Comparison of ENCODE assay signal across 8 mouse cellular contexts in genomic region chr4:135960717-135961116, GRCm38 (mm10). TPM values are rescaled to one million over a fixed set of nuclear protein-coding genes. Genes with fewer than 3 reads are reported as not detected.
DNase-seq lines count a peak whose midpoint lies in the region; ATAC-seq and TF ChIP-seq lines count a peak whose summit lies in the region.

No protein-coding gene starts in this region.

- H3K9me3 ChIP-seq in midbrain, embryonic 10.5 days (replicated peaks), result no peaks in the 10 kb centered on the region
- no peaks in the 10 kb centered on the region for H3K9me3 ChIP-seq in midbrain, embryonic 16.5 days (replicated peaks; ENCODE audit: control insufficient read depth, low read length, poor library complexity, severe bottlenecking)
- no peaks in the 10 kb centered on the region for H3K9me3 ChIP-seq in hindbrain, postnatal 0 days (ENCODE audit: low read length)
- H3K9me3 ChIP-seq in liver, embryonic 11.5 days (ENCODE audit: control insufficient read depth, low read length), result no peaks in the 10 kb centered on the region

- no peaks in the 10 kb centered on the region; the same call in 1 of the 2 replicates for H3K27me3 ChIP-seq in midbrain, embryonic 10.5 days (ENCODE audit: low read depth, poor library complexity, severe bottlenecking)
- H3K27me3 ChIP-seq in midbrain, embryonic 16.5 days (ENCODE audit: control insufficient read depth, insufficient read depth, low read depth, low read length), result no peaks in the 10 kb centered on the region
- no peaks in the 10 kb centered on the region for H3K27me3 ChIP-seq in hindbrain, postnatal 0 days (ENCODE audit: insufficient read depth, low read length)
- no peaks in the 10 kb centered on the region for H3K27me3 ChIP-seq in liver, embryonic 11.5 days (replicated peaks; ENCODE audit: control insufficient read depth, insufficient read depth, low read length)

- no peak for ATAC-seq in midbrain, embryonic 16.5 days
- ATAC-seq in hindbrain, postnatal 0 days, result no peak
- 0 out of 2 replicates have a peak, but pooled peaks have one; percentile 32 for ATAC-seq in liver, embryonic 11.5 days (replicated peaks; ENCODE audit: low FRiP score)

- no peak overlapping the region for H3K4me3 ChIP-seq in midbrain, embryonic 10.5 days
- H3K4me3 ChIP-seq in midbrain, embryonic 16.5 days (ENCODE audit: low read depth, low read length), result no peak overlapping the region
- H3K4me3 ChIP-seq in hindbrain, postnatal 0 days (ENCODE audit: low read length), result no peak overlapping the region
- no peak overlapping the region for H3K4me3 ChIP-seq in liver, embryonic 11.5 days (ENCODE audit: low read depth, low read length)

- no peak overlapping the region for H3K9ac ChIP-seq in midbrain, embryonic 16.5 days (ENCODE audit: low read depth, low read length)
- H3K9ac ChIP-seq in hindbrain, postnatal 0 days (replicated peaks; ENCODE audit: low read length), result no peak overlapping the region
- peak overlapping the region; percentile 34; the same call in 1 of the 2 replicates for H3K9ac ChIP-seq in liver, embryonic 11.5 days (ENCODE audit: low read depth, low read length)

- WGBS in midbrain, embryonic 10.5 days, result 19% methylated on average over 5 of the region's 5 CpGs
- 23% methylated on average over 5 of the region's 5 CpGs for whole genome bisulfite sequencing in midbrain, embryonic 16.5 days
- 17% methylated on average over 5 of the region's 5 CpGs for WGBS in hindbrain, postnatal 0 days
- 31% methylated on average over 5 of the region's 5 CpGs for WGBS in liver, embryonic 11.5 days

- peak; percentile 92 for TF ChIP-seq CTCF in hindbrain, postnatal 0 days (IDR thresholded peaks at IDR 0.05; ENCODE audit: low read depth)

- no peak overlapping the region for H3K27ac ChIP-seq in midbrain, embryonic 10.5 days (replicated peaks)
- H3K27ac ChIP-seq in midbrain, embryonic 16.5 days (ENCODE audit: low read length), result no peak overlapping the region
- no peak overlapping the region for H3K27ac ChIP-seq in hindbrain, postnatal 0 days
- H3K27ac ChIP-seq in liver, embryonic 11.5 days (ENCODE audit: low read depth, low read length), result no peak overlapping the region

- peaks cover 45% of the 10 kb centered on the region for H3K36me3 ChIP-seq in midbrain, embryonic 10.5 days
- H3K36me3 ChIP-seq in midbrain, embryonic 16.5 days (ENCODE audit: control insufficient read depth, insufficient read depth, low read length), result peaks cover 15% of the 10 kb centered on the region
- peaks cover 41% of the 10 kb centered on the region for H3K36me3 ChIP-seq in hindbrain, postnatal 0 days (ENCODE audit: insufficient read depth, low read length)
- peaks cover 15% of the 10 kb centered on the region; the same call in 1 of the 2 replicates for H3K36me3 ChIP-seq in liver, embryonic 11.5 days (ENCODE audit: control insufficient read depth, insufficient read depth, low read length)

- peak; percentile 81 for DNase-seq in midbrain, embryonic 10.5 days (ENCODE audit: low spot score)
- DNase-seq in adrenal gland, adult 2 months, result peak; percentile 81
- DNase-seq in embryo, embryonic 11 days, result peak; percentile 89
- peak; percentile 84 for DNase-seq in hindbrain, postnatal 0 days (ENCODE audit: low spot score)
- DNase-seq in liver, embryonic 11.5 days (ENCODE audit: low spot score), result peak; percentile 77
- peak; percentile 82 for DNase-seq in retina, postnatal 7 days (ENCODE audit: low read depth, low spot score)
- peak; percentile 88 for DNase-seq in urinary bladder, postnatal 25 days (ENCODE audit: low spot score)

- H3K4me2 ChIP-seq in midbrain, embryonic 16.5 days (ENCODE audit: low read length), result no peak overlapping the region
- no peak overlapping the region for H3K4me2 ChIP-seq in hindbrain, postnatal 0 days (ENCODE audit: low read depth, low read length)
- no peak overlapping the region for H3K4me2 ChIP-seq in liver, embryonic 11.5 days

- peaks cover 30% of the 10 kb centered on the region for H3K4me1 ChIP-seq in midbrain, embryonic 10.5 days
- H3K4me1 ChIP-seq in midbrain, embryonic 16.5 days (ENCODE audit: control insufficient read depth, insufficient read depth, low read length), result peaks cover 16% of the 10 kb centered on the region
- peaks cover 6% of the 10 kb centered on the region for H3K4me1 ChIP-seq in hindbrain, postnatal 0 days (ENCODE audit: insufficient read depth, low read length)
- peaks cover 17% of the 10 kb centered on the region for H3K4me1 ChIP-seq in liver, embryonic 11.5 days (replicated peaks; ENCODE audit: control insufficient read depth, insufficient read depth, low read length)

RNA-seq across cellular contexts. Expression of gene Gale, which starts 2.8 kb away (rescaled TPM):
- 47.2 and 47.6 TPM in 2 replicates for polyA plus RNA-seq in midbrain, embryonic 10.5 days (2016; fragmentation: Nextera tagmentation; extraction: Ambion mirVana)
- 41.2 and 47.7 TPM in 2 replicates for polyA plus RNA-seq in midbrain, embryonic 16.5 days (2015; fragmentation: Nextera tagmentation; extraction: Ambion mirVana)
- total RNA-seq in adrenal gland, adult 2 months (2021), result 10 to 100 TPM; 15.5 to 24.8 TPM
- polyA plus RNA-seq in adrenal gland, adult 2 months (2012; rRNA removed), result 22.9 and 33.3 TPM in 2 replicates
- total RNA-seq in hindbrain, postnatal 0 days (2014; rRNA removed), result 36.2 and 41.2 TPM in 2 replicates
- 39.8 and 40.2 TPM in 2 replicates for polyA plus RNA-seq in hindbrain, postnatal 0 days (2015; fragmentation: Nextera tagmentation; extraction: Ambion mirVana)
- 47.7 and 49.8 TPM in 2 replicates for polyA plus RNA-seq in liver, embryonic 11.5 days (2014; fragmentation: Nextera tagmentation; extraction: Ambion mirVana)

RNA-seq across cellular contexts. Expression of gene Lypla2, which starts 11.7 kb away (rescaled TPM):
- 214 and 220 TPM in 2 replicates for polyA plus RNA-seq in midbrain, embryonic 10.5 days (2016; fragmentation: Nextera tagmentation; extraction: Ambion mirVana)
- 209 and 230 TPM in 2 replicates for polyA plus RNA-seq in midbrain, embryonic 16.5 days (2015; fragmentation: Nextera tagmentation; extraction: Ambion mirVana)
- total RNA-seq in adrenal gland, adult 2 months (2021), result 10 to 100 TPM; 59.8 to 78.2 TPM
- polyA plus RNA-seq in adrenal gland, adult 2 months (2012; rRNA removed), result 155 and 169 TPM in 2 replicates
- 135 and 172 TPM in 2 replicates for total RNA-seq in hindbrain, postnatal 0 days (2014; rRNA removed)
- polyA plus RNA-seq in hindbrain, postnatal 0 days (2015; fragmentation: Nextera tagmentation; extraction: Ambion mirVana), result 183 and 186 TPM in 2 replicates
- polyA plus RNA-seq in liver, embryonic 11.5 days (2014; fragmentation: Nextera tagmentation; extraction: Ambion mirVana), result 104 and 106 TPM in 2 replicates

RNA-seq across cellular contexts. Expression of gene Hmgcl, which starts 14.5 kb away (rescaled TPM):
- polyA plus RNA-seq in midbrain, embryonic 10.5 days (2016; fragmentation: Nextera tagmentation; extraction: Ambion mirVana), result 64.5 and 70.1 TPM in 2 replicates
- polyA plus RNA-seq in midbrain, embryonic 16.5 days (2015; fragmentation: Nextera tagmentation; extraction: Ambion mirVana), result 59.3 and 68.6 TPM in 2 replicates
- total RNA-seq in adrenal gland, adult 2 months (2021), result 10 to 100 TPM; 42.7 to 71.0 TPM
- polyA plus RNA-seq in adrenal gland, adult 2 months (2012; rRNA removed), result 33.9 and 35.3 TPM in 2 replicates
- total RNA-seq in hindbrain, postnatal 0 days (2014; rRNA removed), result 27.0 and 38.6 TPM in 2 replicates
- polyA plus RNA-seq in hindbrain, postnatal 0 days (2015; fragmentation: Nextera tagmentation; extraction: Ambion mirVana), result 55.0 and 60.0 TPM in 2 replicates
- 97.1 and 104 TPM in 2 replicates for polyA plus RNA-seq in liver, embryonic 11.5 days (2014; fragmentation: Nextera tagmentation; extraction: Ambion mirVana)

RNA-seq across cellular contexts. Expression of gene Pithd1, which starts 26.3 kb away (rescaled TPM):
- polyA plus RNA-seq in midbrain, embryonic 10.5 days (2016; fragmentation: Nextera tagmentation; extraction: Ambion mirVana), result 66.3 and 69.6 TPM in 2 replicates
- polyA plus RNA-seq in midbrain, embryonic 16.5 days (2015; fragmentation: Nextera tagmentation; extraction: Ambion mirVana), result 68.3 and 72.0 TPM in 2 replicates
- 10 to 100 TPM; 23.1 to 35.5 TPM for total RNA-seq in adrenal gland, adult 2 months (2021)
- 59.2 and 59.4 TPM in 2 replicates for polyA plus RNA-seq in adrenal gland, adult 2 months (2012; rRNA removed)
- total RNA-seq in hindbrain, postnatal 0 days (2014; rRNA removed), result 53.2 and 60.2 TPM in 2 replicates
- polyA plus RNA-seq in hindbrain, postnatal 0 days (2015; fragmentation: Nextera tagmentation; extraction: Ambion mirVana), result 84.5 and 85.7 TPM in 2 replicates
- 96.9 and 106 TPM in 2 replicates for polyA plus RNA-seq in liver, embryonic 11.5 days (2014; fragmentation: Nextera tagmentation; extraction: Ambion mirVana)

RNA-seq across cellular contexts. Expression of gene Fuca1, which starts 40.2 kb away (rescaled TPM):
- 54.0 and 63.7 TPM in 2 replicates for polyA plus RNA-seq in midbrain, embryonic 10.5 days (2016; fragmentation: Nextera tagmentation; extraction: Ambion mirVana)
- polyA plus RNA-seq in midbrain, embryonic 16.5 days (2015; fragmentation: Nextera tagmentation; extraction: Ambion mirVana), result 66.0 and 70.1 TPM in 2 replicates
- 10 to 100 TPM; 82.7 to 86.3 TPM for total RNA-seq in adrenal gland, adult 2 months (2021)
- polyA plus RNA-seq in adrenal gland, adult 2 months (2012; rRNA removed), result 31.8 and 35.2 TPM in 2 replicates
- total RNA-seq in hindbrain, postnatal 0 days (2014; rRNA removed), result 42.5 and 43.6 TPM in 2 replicates
- 92.8 and 97.3 TPM in 2 replicates for polyA plus RNA-seq in hindbrain, postnatal 0 days (2015; fragmentation: Nextera tagmentation; extraction: Ambion mirVana)
- 39.6 and 47.7 TPM in 2 replicates for polyA plus RNA-seq in liver, embryonic 11.5 days (2014; fragmentation: Nextera tagmentation; extraction: Ambion mirVana)
